Mouse (Mus musculus) stomach, embryonic 14.5 days (tissue): Measurements from ENCODE around the gene Eid3. TPM values are rescaled to one million over a fixed set of nuclear protein-coding genes. Genes with fewer than 3 reads are reported as not detected.

ENCODE experiments used
- ATAC-seq: fragments of 200-750 bp; cut with Nextera tagmentation; 2 replicates; pipeline ENCODE4 v1.8.0; 2017; ENCODE audit warnings: low read depth, moderate TSS enrichment; ENCODE audit not compliant: insufficient number of reproducible peaks, insufficient read depth, low FRiP score
- H3K27ac ChIP-seq: fragments of 300-500 bp; sonication (generic); 2 replicates; pipeline ENCODE4 v1.5.1; 2014; ENCODE audit warnings: mild to moderate bottlenecking, low read length, moderate library complexity, mixed read lengths
- H3K27me3 ChIP-seq: fragments of 300-500 bp; sonication (generic); 2 replicates; pipeline ENCODE4 v1.6.1; 2014; ENCODE audit warnings: low read length, control low read depth, mixed read lengths; ENCODE audit not compliant: control insufficient read depth, insufficient read depth
- H3K36me3 ChIP-seq: fragments of 300-500 bp; sonication (generic); 2 replicates; pipeline ENCODE4 v1.6.1; 2014; ENCODE audit warnings: mild to moderate bottlenecking, control low read depth, low read length, moderate library complexity, mixed read lengths; ENCODE audit not compliant: control insufficient read depth, insufficient read depth
- H3K4me1 ChIP-seq: fragments of 300-500 bp; sonication (generic); 2 replicates; pipeline ENCODE4 v1.6.1; 2014; ENCODE audit warnings: low read length, control low read depth, mixed read lengths; ENCODE audit not compliant: control insufficient read depth, insufficient read depth
- H3K4me2 ChIP-seq: fragments of 300-500 bp; sonication (generic); replicated peaks from 2 replicates; pipeline ENCODE4 v1.6.1; 2014; ENCODE audit warnings: low read depth, low read length, control low read depth
- H3K4me3 ChIP-seq: fragments of 300-500 bp; sonication (generic); 2 replicates; pipeline ENCODE4 v1.5.1; 2014; ENCODE audit warnings: low read depth, low read length, control low read depth
- H3K9ac ChIP-seq: fragments of 300-500 bp; sonication (generic); replicated peaks from 2 replicates; pipeline ENCODE4 v1.6.1; 2014; ENCODE audit warnings: low read depth, mild to moderate bottlenecking, control low read depth, low read length, moderate library complexity, mixed read lengths
- H3K9me3 ChIP-seq: fragments of 300-500 bp; sonication (generic); 2 replicates; pipeline ENCODE4 v1.6.1; 2016; ENCODE audit warnings: low read depth, low read length, control low read depth; ENCODE audit not compliant: control insufficient read depth
- WGBS: fragments of 180-500 bp; shearing (Covaris S2); extraction: QIAGEN DNeasy Blood & Tissue Kit; methylation state at CpG from one replicate; pipeline ENCODE4 v1.1.7; 2014; 5-methylcytosine and 5-hydroxymethylcytosine counted together
- polyA plus RNA-seq: library from polyadenylated mRNA; unstranded; fragments of >200 nt; fragmentation: Nextera tagmentation; extraction: Ambion mirVana; gene quantifications from 2 replicates; pipeline ENCODE4 v1.2.1, GENCODE M21; 2014

Eid3 gene
- polyA plus RNA-seq, 1 experiment from 2014 or later: 0.88 TPM

DNA sequence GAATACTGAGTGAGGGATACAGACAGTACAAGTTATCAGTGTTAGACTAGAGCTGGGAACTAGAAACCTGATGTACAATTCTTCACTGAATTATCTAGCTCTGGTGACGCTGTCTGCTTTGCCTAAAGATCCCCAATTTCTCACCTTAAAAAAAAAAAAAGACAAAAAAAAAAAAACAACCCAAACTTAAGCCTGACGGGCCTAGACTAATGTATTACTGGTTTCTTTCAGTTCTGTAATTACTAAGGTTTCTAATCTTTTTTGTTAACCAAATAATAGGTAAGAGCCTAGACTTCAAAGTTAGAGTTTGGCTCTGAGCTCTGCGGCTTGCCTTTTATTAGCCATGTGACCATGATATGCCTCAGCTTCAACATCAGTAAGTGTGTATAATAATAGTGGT is 30.5 kb upstream of the Eid3 start:
- Histone ChIP-seq H3K27ac (no peak overlapping the region), H3K36me3 (no peaks in the 10 kb centered on the region), H3K4me1 (peaks cover 13% of the 10 kb centered on the region; the same call in 1 of the 2 replicates), H3K4me3 (no peak overlapping the region), H3K4me2 (no peak overlapping the region), H3K9ac (no peak overlapping the region), H3K9me3 (peaks cover 5% of the 10 kb centered on the region; the same call in 1 of the 2 replicates), H3K27me3 (no peaks in the 10 kb centered on the region)
- WGBS: 86% methylated on average over 3 of the region's 3 CpGs
- no peak for ATAC-seq

DNA sequence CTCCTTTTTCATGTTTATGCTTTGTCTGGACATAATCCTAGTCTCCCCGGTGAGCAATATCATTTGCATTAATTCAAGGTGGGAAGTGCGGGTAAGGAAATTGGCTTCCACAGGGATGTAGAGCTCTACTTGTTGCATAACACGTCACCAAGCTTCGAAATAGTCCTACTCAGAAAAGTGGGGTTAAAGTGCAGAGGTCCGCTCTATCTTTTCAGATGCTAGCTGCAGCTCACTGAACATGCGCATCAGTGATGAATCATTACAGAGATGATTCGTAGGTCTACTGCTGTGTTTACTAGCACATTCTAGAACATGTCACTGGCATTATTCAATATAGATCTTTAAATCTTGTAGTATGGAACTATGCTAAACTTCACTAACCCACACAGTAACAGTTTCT is 28.0 kb upstream of the Eid3 start:
- no peaks in the 10 kb centered on the region for H3K9me3 ChIP-seq
- no peak overlapping the region for H3K9ac ChIP-seq
- H3K4me3 ChIP-seq: no peak overlapping the region
- H3K36me3 ChIP-seq: no peaks in the 10 kb centered on the region
- WGBS: 81% methylated on average over 7 of the region's 7 CpGs
- no peak overlapping the region for H3K4me2 ChIP-seq
- no peak for ATAC-seq
- H3K4me1 ChIP-seq: peaks cover 13% of the 10 kb centered on the region; the same call in 1 of the 2 replicates
- H3K27ac ChIP-seq: no peak overlapping the region
- H3K27me3 ChIP-seq: no peaks in the 10 kb centered on the region

GRCm38 (mm10) chr10:82844090-82844489 is 22.3 kb upstream of the Eid3 start:
- Histone ChIP-seq H3K4me2 (no peak overlapping the region), H3K4me3 (no peak overlapping the region), H3K36me3 (no peaks in the 10 kb centered on the region), H3K27ac (peak overlapping the region; percentile 41; the same call in 1 of the 2 replicates), H3K9ac (no peak overlapping the region), H3K4me1 (no peaks in the 10 kb centered on the region), H3K9me3 (no peaks in the 10 kb centered on the region), H3K27me3 (no peaks in the 10 kb centered on the region)
- ATAC-seq: 0 out of 2 replicates have a peak, but pooled peaks have one; percentile 51
- 60% methylated on average over 6 of the region's 6 CpGs for WGBS

DNA sequence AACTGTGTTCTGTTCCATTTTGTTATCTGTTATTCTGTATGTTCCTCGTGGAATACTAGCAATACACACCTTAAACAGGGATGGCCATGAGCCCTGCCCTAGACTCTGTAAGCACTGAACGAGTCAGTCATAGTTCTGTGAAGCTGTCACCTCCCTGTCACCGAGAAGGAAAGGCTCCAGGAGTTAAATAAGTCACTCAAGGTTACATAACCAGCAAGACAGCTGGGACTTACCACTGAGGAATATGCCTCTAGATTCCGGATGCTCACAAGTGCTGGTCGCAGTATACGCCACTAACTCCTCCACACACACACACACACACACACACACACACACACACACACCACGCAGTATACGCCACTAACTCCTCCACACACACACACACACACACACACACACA is 21.7 kb upstream of the Eid3 start:
- WGBS: 74% methylated on average over 8 of the region's 8 CpGs
- no peak for ATAC-seq
- no peak overlapping the region for H3K4me3 ChIP-seq

DNA sequence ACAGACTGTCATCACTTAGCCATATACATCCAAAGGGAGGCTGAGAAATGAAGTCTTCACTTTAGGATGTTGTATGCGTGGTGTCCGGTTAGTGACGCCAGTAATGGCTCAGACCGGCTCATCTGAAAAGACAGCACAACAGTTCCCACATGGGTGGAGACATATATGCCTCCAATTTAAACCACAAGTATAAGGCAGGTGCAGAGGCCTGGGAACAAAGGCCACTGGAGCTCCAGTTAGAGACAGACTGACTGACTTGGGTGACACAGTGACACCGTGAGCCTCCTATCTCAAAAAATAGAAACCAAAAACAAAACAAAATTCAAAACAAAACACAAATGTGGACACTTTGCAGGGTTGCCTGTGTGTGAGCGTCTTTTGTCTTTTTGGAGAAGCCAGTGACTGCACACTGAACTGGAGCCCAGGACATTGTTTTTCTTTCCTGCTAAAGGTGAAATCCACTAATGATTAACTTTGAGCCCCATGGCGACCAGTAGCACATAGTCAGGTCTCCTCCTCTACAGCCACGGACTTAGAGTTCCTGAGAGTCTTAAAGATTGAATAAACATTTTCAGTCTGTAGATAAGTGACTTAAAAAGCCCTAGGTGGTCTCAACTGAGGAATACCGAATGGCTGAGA is 18.5 kb upstream of the Eid3 start:
- H3K4me1 ChIP-seq: no peaks in the 10 kb centered on the region
- H3K36me3 ChIP-seq: no peaks in the 10 kb centered on the region
- no peaks in the 10 kb centered on the region for H3K9me3 ChIP-seq
- ATAC-seq: no peak
- H3K4me3 ChIP-seq: no peak overlapping the region
- H3K9ac ChIP-seq: no peak overlapping the region
- H3K4me2 ChIP-seq: no peak overlapping the region
- WGBS: 63% methylated on average over 9 of the region's 9 CpGs
- H3K27me3 ChIP-seq: no peaks in the 10 kb centered on the region
- H3K27ac ChIP-seq: no peak overlapping the region

More for the DNA sequence above, 21.7 kb upstream of the Eid3 start:
- Histone ChIP-seq H3K36me3 (no peaks in the 10 kb centered on the region), H3K27ac (peak overlapping the region; percentile 41; the same call in 1 of the 2 replicates), H3K9me3 (no peaks in the 10 kb centered on the region), H3K27me3 (no peaks in the 10 kb centered on the region), H3K9ac (no peak overlapping the region), H3K4me2 (no peak overlapping the region), H3K4me1 (no peaks in the 10 kb centered on the region)

DNA sequence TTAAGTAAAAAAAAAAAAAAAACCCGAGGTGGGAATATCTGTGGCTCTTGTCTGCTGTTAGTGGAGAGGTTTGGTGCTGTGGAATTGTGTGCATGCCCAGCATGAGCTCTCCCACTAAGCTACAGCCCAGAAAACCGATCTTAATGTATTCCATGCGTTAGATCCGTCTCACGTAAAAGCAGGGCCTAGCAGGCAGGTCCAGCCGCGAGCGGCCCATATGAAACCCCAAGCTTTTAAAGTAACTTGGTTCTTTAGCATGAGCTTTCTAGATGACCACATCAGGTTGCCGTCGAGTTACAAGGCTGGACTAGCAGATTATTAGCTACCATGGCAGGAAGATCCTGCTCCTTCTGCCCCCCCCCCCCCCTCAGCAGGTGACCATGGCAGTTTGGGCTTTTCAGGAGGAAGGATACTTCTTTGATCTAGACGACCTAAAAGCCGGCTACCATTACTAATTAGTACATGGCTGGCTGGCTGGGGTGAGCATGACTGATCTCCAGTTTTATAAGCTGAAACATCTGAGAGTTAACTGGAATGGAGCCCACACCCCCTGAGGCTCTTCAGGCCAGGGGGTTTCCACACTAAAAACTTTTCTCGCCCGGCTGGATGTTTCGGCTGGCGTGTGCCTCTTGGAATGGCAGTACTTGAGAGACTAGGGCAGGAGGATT is 16.6 kb upstream of the Eid3 start:
- 73% methylated on average over 16 of the region's 16 CpGs for WGBS
- H3K4me1 ChIP-seq: no peaks in the 10 kb centered on the region
- no peaks in the 10 kb centered on the region for H3K27me3 ChIP-seq
- ATAC-seq: no peak
- no peak overlapping the region for H3K4me2 ChIP-seq
- H3K27ac ChIP-seq: no peak overlapping the region
- no peaks in the 10 kb centered on the region for H3K9me3 ChIP-seq
- H3K36me3 ChIP-seq: no peaks in the 10 kb centered on the region
- H3K9ac ChIP-seq: no peak overlapping the region
- H3K4me3 ChIP-seq: no peak overlapping the region

- H3K27ac ChIP-seq: no peak overlapping the region
- no peaks in the 10 kb centered on the region for H3K27me3 ChIP-seq
- no peak overlapping the region for H3K9ac ChIP-seq
- no peak overlapping the region for H3K4me2 ChIP-seq
- no peak overlapping the region for H3K4me3 ChIP-seq
- no peaks in the 10 kb centered on the region for H3K36me3 ChIP-seq
- WGBS: 86% methylated on average over 5 of the region's 5 CpGs
- ATAC-seq: no peak
- no peaks in the 10 kb centered on the region for H3K4me1 ChIP-seq
- H3K9me3 ChIP-seq: no peaks in the 10 kb centered on the region
Measured at GRCm38 (mm10) chr10:82850354-82850752, 16.1 kb upstream of the Eid3 start.

DNA sequence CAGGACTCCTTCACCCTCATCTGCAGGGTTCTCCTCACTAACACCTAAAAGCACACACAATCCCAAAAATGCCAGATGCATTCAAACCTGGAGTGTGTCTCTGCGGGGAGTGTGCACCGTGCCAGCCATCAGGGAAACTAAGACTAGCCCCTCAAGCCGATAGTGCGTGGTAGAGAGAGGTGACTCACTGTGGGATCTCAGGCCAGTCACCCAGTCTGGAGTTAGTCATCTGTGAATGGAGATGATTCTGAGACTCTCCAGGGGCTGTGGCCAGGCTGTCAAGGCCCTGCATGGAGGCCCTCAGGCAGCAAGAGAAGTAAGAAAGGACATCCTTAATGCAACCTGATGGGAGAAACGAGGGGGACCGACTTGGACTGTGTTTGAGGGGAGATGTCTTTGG is 14.7 kb upstream of the Eid3 start:
- H3K9me3 ChIP-seq: no peaks in the 10 kb centered on the region
- no peak overlapping the region for H3K9ac ChIP-seq
- no peak overlapping the region for H3K27ac ChIP-seq
- no peak overlapping the region for H3K4me3 ChIP-seq
- 87% methylated on average over 6 of the region's 6 CpGs for WGBS
- H3K4me2 ChIP-seq: no peak overlapping the region
- no peaks in the 10 kb centered on the region for H3K4me1 ChIP-seq
- H3K27me3 ChIP-seq: no peaks in the 10 kb centered on the region
- H3K36me3 ChIP-seq: no peaks in the 10 kb centered on the region
- ATAC-seq: no peak
